Mouse (Mus musculus) stomach, embryonic 14.5 days (tissue): ENCODE measurements around the gene Cpm. TPM values are rescaled to one million over a fixed set of nuclear protein-coding genes. Genes with fewer than 3 reads are reported as not detected.

Experiments used
- ATAC-seq: fragments of 200-750 bp; cut with Nextera tagmentation; 2 replicates; pipeline ENCODE4 v1.8.0; 2017; ENCODE audit warnings: low read depth, moderate TSS enrichment; ENCODE audit not compliant: insufficient number of reproducible peaks, insufficient read depth, low FRiP score
- H3K27ac ChIP-seq: fragments of 300-500 bp; sonication (generic); 2 replicates; pipeline ENCODE4 v1.5.1; 2014; ENCODE audit warnings: mild to moderate bottlenecking, low read length, moderate library complexity, mixed read lengths
- H3K27me3 ChIP-seq: fragments of 300-500 bp; sonication (generic); 2 replicates; pipeline ENCODE4 v1.6.1; 2014; ENCODE audit warnings: low read length, control low read depth, mixed read lengths; ENCODE audit not compliant: control insufficient read depth, insufficient read depth
- H3K36me3 ChIP-seq: fragments of 300-500 bp; sonication (generic); 2 replicates; pipeline ENCODE4 v1.6.1; 2014; ENCODE audit warnings: mild to moderate bottlenecking, control low read depth, low read length, moderate library complexity, mixed read lengths; ENCODE audit not compliant: control insufficient read depth, insufficient read depth
- H3K4me1 ChIP-seq: fragments of 300-500 bp; sonication (generic); 2 replicates; pipeline ENCODE4 v1.6.1; 2014; ENCODE audit warnings: low read length, control low read depth, mixed read lengths; ENCODE audit not compliant: control insufficient read depth, insufficient read depth
- H3K4me2 ChIP-seq: fragments of 300-500 bp; sonication (generic); replicated peaks from 2 replicates; pipeline ENCODE4 v1.6.1; 2014; ENCODE audit warnings: low read depth, low read length, control low read depth
- H3K4me3 ChIP-seq: fragments of 300-500 bp; sonication (generic); 2 replicates; pipeline ENCODE4 v1.5.1; 2014; ENCODE audit warnings: low read depth, low read length, control low read depth
- H3K9ac ChIP-seq: fragments of 300-500 bp; sonication (generic); replicated peaks from 2 replicates; pipeline ENCODE4 v1.6.1; 2014; ENCODE audit warnings: low read depth, mild to moderate bottlenecking, control low read depth, low read length, moderate library complexity, mixed read lengths
- H3K9me3 ChIP-seq: fragments of 300-500 bp; sonication (generic); 2 replicates; pipeline ENCODE4 v1.6.1; 2016; ENCODE audit warnings: low read depth, low read length, control low read depth; ENCODE audit not compliant: control insufficient read depth
- WGBS: fragments of 180-500 bp; shearing (Covaris S2); extraction: QIAGEN DNeasy Blood & Tissue Kit; methylation state at CpG from one replicate; pipeline ENCODE4 v1.1.7; 2014; 5-methylcytosine and 5-hydroxymethylcytosine counted together
- polyA plus RNA-seq: library from polyadenylated mRNA; unstranded; fragments of >200 nt; fragmentation: Nextera tagmentation; extraction: Ambion mirVana; gene quantifications from 2 replicates; pipeline ENCODE4 v1.2.1, GENCODE M21; 2014

The Cpm gene
- polyA plus RNA-seq, 1 experiment from 2014 or later: 95.8 TPM

GRCm38 (mm10) chr10:117591766-117592165 lies 37.5 kb upstream of the Cpm start:
- 48% methylated on average over 9 of the region's 9 CpGs for WGBS

DNA sequence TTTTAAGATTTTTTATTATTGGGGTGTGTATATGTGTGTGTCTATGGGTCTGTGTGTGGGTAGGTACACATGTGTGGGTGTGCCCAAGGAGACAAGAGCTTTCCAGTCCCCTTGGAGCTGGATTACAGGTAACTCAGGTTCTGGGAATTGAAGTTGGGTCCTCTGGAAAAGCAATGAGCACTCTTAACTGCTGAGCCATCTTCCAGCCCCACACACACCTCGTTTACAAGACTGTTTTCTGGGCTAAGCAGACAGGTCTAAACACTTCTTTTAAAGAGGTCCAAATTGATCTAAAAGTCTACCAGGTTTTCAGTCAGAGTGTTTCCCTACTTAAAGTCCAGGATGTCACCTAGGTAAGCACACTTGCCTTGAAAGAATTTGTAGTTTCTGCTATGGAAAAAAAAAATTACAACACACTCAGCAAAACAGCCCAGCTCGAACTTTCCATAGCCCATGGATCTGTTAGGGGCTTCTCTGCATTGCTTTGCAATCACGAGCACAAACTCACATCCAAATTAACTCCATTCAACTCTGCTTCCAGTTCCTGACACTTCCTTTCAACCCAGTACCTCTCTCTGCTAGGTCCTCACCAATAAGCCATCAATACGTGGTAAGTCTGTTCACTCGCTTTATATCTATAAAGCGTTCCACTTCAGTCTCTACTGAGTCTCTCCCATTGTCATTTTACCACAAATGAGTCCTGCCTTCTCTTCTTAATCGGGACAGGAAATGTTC lies 36.8 kb upstream of the Cpm start:
- no peak for ATAC-seq
- no peak overlapping the region for H3K27ac ChIP-seq
- no peaks in the 10 kb centered on the region for H3K4me1 ChIP-seq
- no peaks in the 10 kb centered on the region for H3K27me3 ChIP-seq
- H3K9ac ChIP-seq: no peak overlapping the region
- H3K4me2 ChIP-seq: no peak overlapping the region
- H3K9me3 ChIP-seq: no peaks in the 10 kb centered on the region
- no peak overlapping the region for H3K4me3 ChIP-seq
- no peaks in the 10 kb centered on the region for H3K36me3 ChIP-seq
- WGBS: 72% methylated on average over 7 of the region's 7 CpGs

More at GRCm38 (mm10) chr10:117591766-117592165, 37.5 kb upstream of the Cpm start:
- H3K27me3 ChIP-seq: no peaks in the 10 kb centered on the region
- H3K27ac ChIP-seq: no peak overlapping the region
- no peak overlapping the region for H3K4me3 ChIP-seq
- ATAC-seq: no peak
- H3K9me3 ChIP-seq: no peaks in the 10 kb centered on the region
- no peak overlapping the region for H3K4me2 ChIP-seq
- no peaks in the 10 kb centered on the region for H3K36me3 ChIP-seq
- H3K9ac ChIP-seq: no peak overlapping the region
- H3K4me1 ChIP-seq: no peaks in the 10 kb centered on the region

GRCm38 (mm10) chr10:117593041-117593570 lies 36.2 kb upstream of the Cpm start:
- Histone ChIP-seq H3K4me1 (no peaks in the 10 kb centered on the region), H3K4me3 (no peak overlapping the region), H3K36me3 (no peaks in the 10 kb centered on the region), H3K9ac (no peak overlapping the region), H3K9me3 (no peaks in the 10 kb centered on the region), H3K27me3 (no peaks in the 10 kb centered on the region), H3K4me2 (no peak overlapping the region), H3K27ac (no peak overlapping the region)
- no peak for ATAC-seq
- WGBS: 87% methylated on average over 5 of the region's 5 CpGs

DNA sequence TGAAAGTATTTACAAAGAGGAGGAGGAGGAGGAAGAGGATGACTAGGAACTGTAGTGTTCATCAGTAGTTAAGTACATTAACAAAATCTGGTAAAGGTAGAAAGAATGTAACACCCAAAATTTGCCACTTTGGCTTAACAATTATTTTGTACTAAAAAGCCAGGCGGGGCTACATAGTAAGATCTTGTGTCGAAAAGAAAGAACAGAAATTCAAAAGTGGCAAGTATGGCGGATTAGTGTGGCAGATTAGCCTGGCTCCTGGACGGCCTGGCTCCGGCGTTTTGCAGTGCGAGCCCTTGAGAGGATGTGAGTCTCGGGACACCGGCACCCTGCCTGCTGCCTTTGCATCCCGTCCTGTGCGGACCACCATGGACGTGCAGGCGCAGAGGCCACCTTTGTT lies 35.4 kb upstream of the Cpm start:
- H3K4me1 ChIP-seq: no peaks in the 10 kb centered on the region
- WGBS: 91% methylated on average over 13 of the region's 13 CpGs
- H3K27ac ChIP-seq: no peak overlapping the region
- H3K27me3 ChIP-seq: no peaks in the 10 kb centered on the region
- H3K9me3 ChIP-seq: no peaks in the 10 kb centered on the region
- H3K4me3 ChIP-seq: no peak overlapping the region
- H3K4me2 ChIP-seq: no peak overlapping the region
- no peaks in the 10 kb centered on the region for H3K36me3 ChIP-seq
- no peak overlapping the region for H3K9ac ChIP-seq
- ATAC-seq: no peak

DNA sequence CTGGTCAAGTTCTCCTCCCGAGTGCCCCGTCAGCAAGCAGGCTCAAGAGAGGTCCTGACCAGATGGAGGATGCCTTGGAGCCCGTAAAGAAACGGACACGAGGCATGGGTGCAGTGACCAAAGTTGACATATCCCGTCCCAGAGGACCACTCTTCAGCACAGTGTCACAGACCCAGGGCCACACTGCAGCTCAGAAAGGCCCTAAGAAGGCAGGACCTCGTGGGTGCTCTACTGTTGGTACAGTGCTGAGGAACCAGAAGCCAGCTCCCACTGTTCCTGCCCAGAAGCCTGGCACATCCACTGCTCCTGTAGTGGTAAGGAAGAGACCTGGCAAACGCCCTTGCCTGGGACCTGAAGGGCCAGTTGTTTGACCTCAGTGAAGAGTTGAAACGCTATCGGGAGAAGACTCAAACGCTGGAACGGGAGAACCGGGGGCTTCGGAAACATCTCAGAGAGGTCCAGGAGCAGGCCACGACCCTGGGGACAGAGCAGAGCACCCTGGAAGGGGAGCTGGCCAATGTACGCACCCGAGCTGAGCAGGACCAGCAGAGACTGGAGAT lies 34.9 kb upstream of the Cpm start:
- H3K4me1 ChIP-seq: no peaks in the 10 kb centered on the region
- no peak overlapping the region for H3K27ac ChIP-seq
- ATAC-seq: no peak
- 87% methylated on average over 17 of the region's 17 CpGs for WGBS
- H3K36me3 ChIP-seq: no peaks in the 10 kb centered on the region
- no peaks in the 10 kb centered on the region for H3K27me3 ChIP-seq
- no peak overlapping the region for H3K4me3 ChIP-seq
- no peak overlapping the region for H3K9ac ChIP-seq
- no peak overlapping the region for H3K4me2 ChIP-seq
- H3K9me3 ChIP-seq: no peaks in the 10 kb centered on the region

DNA sequence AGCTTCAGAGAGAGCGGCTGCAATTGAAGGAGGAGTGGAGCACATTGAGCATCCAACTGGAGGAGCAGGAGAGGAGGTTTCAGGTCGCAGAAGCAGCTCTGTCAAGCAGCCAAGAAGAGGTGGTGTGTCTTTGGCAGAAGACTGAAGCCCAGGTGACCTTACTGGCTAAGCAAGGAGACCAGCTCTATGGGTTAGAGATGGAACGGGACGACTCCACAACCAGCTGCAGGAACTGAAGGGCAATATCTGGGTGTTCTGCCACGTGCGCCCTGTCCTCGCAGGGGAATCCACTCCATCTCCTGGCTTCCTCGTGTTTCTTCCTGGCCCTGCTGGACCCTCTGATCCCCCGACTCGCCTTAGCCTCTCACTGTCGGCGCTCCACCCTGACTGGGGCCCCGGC lies 34.4 kb upstream of the Cpm start:
- H3K27me3 ChIP-seq: no peaks in the 10 kb centered on the region
- WGBS: 91% methylated on average over 13 of the region's 13 CpGs
- no peak overlapping the region for H3K27ac ChIP-seq
- H3K4me3 ChIP-seq: no peak overlapping the region
- no peaks in the 10 kb centered on the region for H3K4me1 ChIP-seq
- H3K9ac ChIP-seq: no peak overlapping the region
- no peak overlapping the region for H3K4me2 ChIP-seq
- no peaks in the 10 kb centered on the region for H3K36me3 ChIP-seq
- no peak for ATAC-seq
- H3K9me3 ChIP-seq: no peaks in the 10 kb centered on the region

DNA sequence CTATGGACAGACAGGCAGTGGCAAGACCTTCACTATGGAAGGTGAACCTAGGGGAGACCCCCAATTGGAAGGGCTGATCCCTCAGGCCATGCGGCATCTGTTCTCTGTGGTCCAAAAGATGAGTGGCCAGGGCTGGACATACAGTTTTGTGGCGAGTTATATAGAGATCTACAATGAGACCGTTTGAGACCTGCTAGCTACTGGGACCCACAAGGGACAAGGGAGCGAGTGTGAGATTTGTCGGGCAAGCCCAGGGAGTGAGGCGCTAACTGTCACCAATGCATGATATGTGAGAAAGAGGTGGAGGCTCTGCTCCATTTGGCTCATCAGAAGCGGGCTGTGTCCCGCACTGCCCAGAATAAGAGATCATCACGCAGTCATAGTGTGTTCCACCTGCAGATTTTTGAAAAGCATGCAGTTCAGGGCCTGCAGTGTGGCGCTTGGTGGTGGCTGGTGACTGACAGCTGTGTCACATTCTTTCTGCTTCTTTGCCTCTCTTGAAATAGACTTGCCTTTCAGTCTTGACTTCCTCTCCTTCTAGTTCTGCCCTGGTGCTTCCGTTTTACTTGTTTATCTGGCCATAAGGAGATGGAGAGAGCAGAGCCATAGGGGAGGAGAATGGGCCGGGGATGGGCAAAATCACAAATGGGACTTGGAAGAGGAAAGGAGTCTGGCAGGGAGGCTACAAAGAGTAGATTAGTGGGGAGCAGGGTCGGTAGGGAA lies 33.7 kb upstream of the Cpm start:
- H3K36me3 ChIP-seq: no peaks in the 10 kb centered on the region
- H3K9ac ChIP-seq: no peak overlapping the region
- H3K4me1 ChIP-seq: no peaks in the 10 kb centered on the region
- no peak for ATAC-seq
- H3K9me3 ChIP-seq: no peaks in the 10 kb centered on the region
- no peaks in the 10 kb centered on the region for H3K27me3 ChIP-seq
- no peak overlapping the region for H3K27ac ChIP-seq
- 73% methylated on average over 13 of the region's 13 CpGs for WGBS
- H3K4me2 ChIP-seq: no peak overlapping the region
- no peak overlapping the region for H3K4me3 ChIP-seq

DNA sequence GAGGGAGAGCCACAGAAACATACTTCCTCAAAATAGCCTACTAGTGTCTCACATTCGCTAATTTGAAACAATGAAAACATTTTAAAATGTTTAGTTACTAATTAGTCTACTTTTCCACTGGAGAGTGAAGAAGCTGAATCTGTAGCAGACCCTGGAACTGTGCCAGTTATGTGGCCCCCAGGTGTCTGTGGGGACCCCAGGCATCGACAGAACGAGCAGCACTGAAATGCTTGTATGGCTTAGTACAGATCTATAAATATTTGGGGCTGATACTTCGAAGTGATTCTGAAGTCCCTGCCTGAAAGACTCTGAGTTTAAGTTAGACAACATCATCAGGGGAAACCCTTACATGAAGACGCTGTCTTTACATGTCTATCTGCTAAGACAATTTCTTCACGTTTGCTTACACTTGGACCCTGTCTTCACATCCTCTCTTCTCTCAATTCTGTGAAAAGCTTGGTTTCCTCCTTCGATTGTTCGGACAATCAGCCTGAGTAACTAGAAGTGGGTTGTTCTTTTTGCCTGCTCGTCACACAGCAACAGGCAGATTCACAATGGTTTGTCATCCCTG lies 33.0 kb upstream of the Cpm start:
- Histone ChIP-seq H3K4me2 (no peak overlapping the region), H3K27ac (no peak overlapping the region), H3K9me3 (no peaks in the 10 kb centered on the region), H3K27me3 (no peaks in the 10 kb centered on the region), H3K9ac (no peak overlapping the region), H3K4me1 (no peaks in the 10 kb centered on the region), H3K4me3 (no peak overlapping the region), H3K36me3 (no peaks in the 10 kb centered on the region)
- 72% methylated on average over 9 of the region's 9 CpGs for WGBS
- no peak for ATAC-seq
